Mouse (Mus musculus): ENCODE data around the gene AL732309.1. TPM values are rescaled to one million over a fixed set of nuclear protein-coding genes. Genes with fewer than 3 reads are reported as not detected.

The AL732309.1 gene
- polyA plus RNA-seq, 1 experiment, result 15.8 TPM

GRCm38 (mm10) chr2:25240723-25241437 is 5.8 kb downstream of the AL732309.1 start:
- peak; percentile 60 to 81 for DNase-seq (ENCODE audit: extremely low spot score in 1 of 2, low spot score in 1 of 2)

GRCm38 (mm10) chr2:25240310-25240709 is 6.4 kb downstream of the AL732309.1 start:
- DNase-seq (ENCODE audit: extremely low spot score in 1 of 2, low spot score in 1 of 2), result no peak

GRCm38 (mm10) chr2:25239766-25240165 is 6.9 kb downstream of the AL732309.1 start:
- DNase-seq (ENCODE audit: extremely low spot score in 1 of 2, low spot score in 1 of 2), result no peak

- no peak for DNase-seq (ENCODE audit: extremely low spot score in 1 of 2, low spot score in 1 of 2)
Measured at GRCm38 (mm10) chr2:25238106-25238505, 8.6 kb downstream of the AL732309.1 start.

GRCm38 (mm10) chr2:25237522-25237921 is 9.1 kb downstream of the AL732309.1 start:
- DNase-seq (ENCODE audit: extremely low spot score in 1 of 2, low spot score in 1 of 2), result no peak

- no peak for DNase-seq (ENCODE audit: extremely low spot score in 1 of 2, low spot score in 1 of 2)
Measured at GRCm38 (mm10) chr2:25236614-25237013, 10.0 kb downstream of the AL732309.1 start, which contains the start of gene Rnf224. TSS of gene Rnf224 (minus strand) at chr2:25236787.

GRCm38 (mm10) chr2:25234551-25235220 is 12.0 kb downstream of the AL732309.1 start:
- DNase-seq (ENCODE audit: extremely low spot score in 1 of 2, low spot score in 1 of 2), result no peak

GRCm38 (mm10) chr2:25234050-25234449 is 12.6 kb downstream of the AL732309.1 start, which contains the start of gene Slc34a3:
TSS of gene Slc34a3 (minus strand) at chr2:25234364.
- no peak for DNase-seq (ENCODE audit: extremely low spot score in 1 of 2, low spot score in 1 of 2)

- no peak for DNase-seq (ENCODE audit: extremely low spot score in 1 of 2, low spot score in 1 of 2)
Measured at GRCm38 (mm10) chr2:25233421-25233820, 13.2 kb downstream of the AL732309.1 start.

GRCm38 (mm10) chr2:25231038-25231437 is 15.6 kb downstream of the AL732309.1 start:
- DNase-seq (ENCODE audit: extremely low spot score in 1 of 2, low spot score in 1 of 2), result no peak

- DNase-seq (ENCODE audit: extremely low spot score in 1 of 2, low spot score in 1 of 2), result no peak
Measured at GRCm38 (mm10) chr2:25230581-25230980, 16.1 kb downstream of the AL732309.1 start.

- DNase-seq (ENCODE audit: extremely low spot score in 1 of 2, low spot score in 1 of 2), result no peak
Measured at GRCm38 (mm10) chr2:25229582-25229981, 17.1 kb downstream of the AL732309.1 start.

GRCm38 (mm10) chr2:25228995-25229530 is 17.6 kb downstream of the AL732309.1 start:
- no peak for DNase-seq (ENCODE audit: extremely low spot score in 1 of 2, low spot score in 1 of 2)

GRCm38 (mm10) chr2:25228431-25228889 is 18.2 kb downstream of the AL732309.1 start:
- DNase-seq (ENCODE audit: extremely low spot score in 1 of 2, low spot score in 1 of 2), result peak; percentile 78 to 90

- no peak for DNase-seq (ENCODE audit: extremely low spot score in 1 of 2, low spot score in 1 of 2)
Measured at GRCm38 (mm10) chr2:25227406-25227805, 19.3 kb downstream of the AL732309.1 start.

- peak in 1 of 2 experiments; percentile 49 for DNase-seq (ENCODE audit: extremely low spot score in 1 of 2, low spot score in 1 of 2)
Measured at GRCm38 (mm10) chr2:25226864-25227263, 19.8 kb downstream of the AL732309.1 start.

GRCm38 (mm10) chr2:25225811-25226379 is 20.8 kb downstream of the AL732309.1 start:
- DNase-seq (ENCODE audit: extremely low spot score in 1 of 2, low spot score in 1 of 2), result no peak

GRCm38 (mm10) chr2:25224766-25225752 is 21.6 kb downstream of the AL732309.1 start:
- DNase-seq (ENCODE audit: extremely low spot score in 1 of 2, low spot score in 1 of 2), result peak; percentile 99 to 100

GRCm38 (mm10) chr2:25224492-25224765 is 22.2 kb downstream of the AL732309.1 start, which contains the start of gene Tubb4b:
TSS of gene Tubb4b (minus strand) at chr2:25224702.
- no peak for DNase-seq (ENCODE audit: extremely low spot score in 1 of 2, low spot score in 1 of 2)
